Comparison of ENCODE assay signal across 17 mouse cellular contexts in the genomic region with DNA sequence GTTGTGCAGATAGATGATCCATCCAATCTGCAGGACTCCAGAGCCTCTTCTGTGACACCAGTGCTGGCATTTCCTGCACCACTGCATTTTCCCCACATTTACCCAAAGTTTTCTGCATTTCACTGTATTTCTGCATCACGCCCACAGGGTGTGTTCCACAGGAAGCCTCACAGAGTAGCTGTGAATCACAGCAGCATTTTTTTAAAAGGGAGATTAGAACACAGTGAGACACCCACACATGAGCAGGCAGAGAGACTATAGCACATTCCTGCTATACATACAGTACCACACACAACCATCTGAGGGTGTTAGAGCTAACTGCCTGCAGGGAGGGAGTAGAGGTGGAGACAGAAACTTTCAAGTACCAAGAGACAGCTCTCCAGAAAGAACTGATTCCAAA.
A peak's percentile ranks its signal among the peaks of the same experiment; 100 is the strongest.
DNase-seq lines count a peak whose midpoint lies in the region; ATAC-seq and TF ChIP-seq lines count a peak whose summit lies in the region.
"Had no signal": no experiment of that assay in that cellular context is flagged by ENCODE, and none has a peak within 500 bp of the region (broad histone marks: within the 10 kb centered on the region; RNA-seq: fewer than 3 reads in every experiment).

No protein-coding gene starts in this region.

- intact Hi-C loops in left cerebral cortex, postnatal 10 days (cut with DNase I), result no loop called here

- WGBS in stomach, postnatal 0 days, result 74% methylated on average over 1 of the region's 1 CpGs
- 84% methylated on average over 1 of the region's 1 CpGs for WGBS in midbrain, embryonic 13.5 days

- no peak overlapping the region for H3K4me2 ChIP-seq in stomach, postnatal 0 days (replicated peaks; ENCODE audit: low read depth)
- H3K4me2 ChIP-seq in midbrain, embryonic 13.5 days (replicated peaks), result no peak overlapping the region
- H3K4me2 ChIP-seq: hindbrain, embryonic 15.5 days; liver, embryonic 12.5 days; lung, embryonic 15.5 days; midbrain, embryonic 12.5 days had no signal

- DNase-seq in frontal cortex, postnatal 36 days (ENCODE audit: low spot score in 2 of 2), result peak; percentile 35 to 45
- DNase-seq in frontal cortex, postnatal 25 days (ENCODE audit: low spot score in 2 of 2), result no peak
- peak; percentile 21 to 49 for DNase-seq in left cerebral cortex, adult 18-20 months (ENCODE audit: low spot score in 2 of 2)
- no peak for DNase-seq in left cerebral cortex, postnatal 10 days (ENCODE audit: extremely low spot score in 1 of 2, low spot score in 2 of 2)
- DNase-seq in stomach, postnatal 0 days (ENCODE audit: low spot score), result no peak
- DNase-seq: adrenal gland, adult 8-10 months; cerebellum, adult 11-12 months; cerebellum, postnatal 36 days; spleen, adult 18-20 months; thymus, postnatal 14 days had no signal

- H3K36me3 ChIP-seq in stomach, postnatal 0 days (ENCODE audit: control insufficient read depth, insufficient read depth, low read length), result no peaks in the 10 kb centered on the region
- H3K36me3 ChIP-seq in midbrain, embryonic 13.5 days, result no peaks in the 10 kb centered on the region
- H3K36me3 ChIP-seq: hindbrain, embryonic 15.5 days; liver, embryonic 12.5 days; lung, embryonic 15.5 days; midbrain, embryonic 12.5 days had no signal

- no peak overlapping the region for H3K4me3 ChIP-seq in embryonic fibroblast, embryonic 13.5 days (ENCODE audit: insufficient read depth, low read length)
- no peak overlapping the region for H3K4me3 ChIP-seq in stomach, postnatal 0 days (ENCODE audit: low read depth, low read length)
- H3K4me3 ChIP-seq in midbrain, embryonic 13.5 days (replicated peaks), result no peak overlapping the region
- H3K4me3 ChIP-seq: hindbrain, embryonic 15.5 days; liver, embryonic 12.5 days; lung, embryonic 15.5 days; midbrain, embryonic 12.5 days had no signal

- H3K4me1 ChIP-seq in embryonic fibroblast, embryonic 13.5 days (ENCODE audit: control insufficient read depth, insufficient read depth, low read length), result peaks cover 7% of the 10 kb centered on the region; the same call in 1 of the 2 replicates
- H3K4me1 ChIP-seq in stomach, postnatal 0 days (replicated peaks; ENCODE audit: control insufficient read depth, insufficient read depth), result no peaks in the 10 kb centered on the region
- peaks cover 19% of the 10 kb centered on the region for H3K4me1 ChIP-seq in midbrain, embryonic 13.5 days (replicated peaks)
- H3K4me1 ChIP-seq: liver, embryonic 12.5 days had no signal

- H3K27me3 ChIP-seq in stomach, postnatal 0 days (ENCODE audit: control insufficient read depth, insufficient read depth, low read length), result no peaks in the 10 kb centered on the region
- no peaks in the 10 kb centered on the region for H3K27me3 ChIP-seq in midbrain, embryonic 13.5 days
- H3K27me3 ChIP-seq: liver, embryonic 12.5 days; midbrain, embryonic 12.5 days had no signal

- TF ChIP-seq CTCF in embryonic fibroblast, embryonic 13.5 days (IDR thresholded peaks at IDR 0.05; ENCODE audit: borderline replicate concordance, insufficient read depth, low read length), result no peak
- TF ChIP-seq CTCF in stomach, postnatal 0 days (IDR thresholded peaks at IDR 0.05; ENCODE audit: low read depth), result peak; percentile 13; the same call in 1 of the 2 replicates

- TF ChIP-seq EP300 in stomach, postnatal 0 days (optimal IDR thresholded peaks at IDR 0.05), result no peak

- no peaks in the 10 kb centered on the region for H3K9me3 ChIP-seq in stomach, postnatal 0 days (ENCODE audit: control insufficient read depth, low read length)
- no peaks in the 10 kb centered on the region for H3K9me3 ChIP-seq in midbrain, embryonic 13.5 days
- H3K9me3 ChIP-seq: hindbrain, embryonic 15.5 days; liver, embryonic 12.5 days; lung, embryonic 15.5 days; midbrain, embryonic 12.5 days had no signal

- peak; percentile 52; the same call in 1 of the 2 replicates for ATAC-seq in stomach, postnatal 0 days (ENCODE audit: low FRiP score, low TSS enrichment)
- no peak for ATAC-seq in midbrain, embryonic 13.5 days
- ATAC-seq: intestine, postnatal 0 days; liver, embryonic 12.5 days had no signal

- H3K27ac ChIP-seq in embryonic fibroblast, embryonic 13.5 days (ENCODE audit: insufficient read depth, low read length), result peak overlapping the region; percentile 32; the same call in 1 of the 2 replicates
- H3K27ac ChIP-seq in stomach, postnatal 0 days (replicated peaks), result no peak overlapping the region
- H3K27ac ChIP-seq in midbrain, embryonic 13.5 days, result no peak overlapping the region
- H3K27ac ChIP-seq: hindbrain, embryonic 15.5 days; liver, embryonic 12.5 days; lung, embryonic 15.5 days; midbrain, embryonic 12.5 days had no signal

- H3K9ac ChIP-seq in stomach, postnatal 0 days (ENCODE audit: low read length), result no peak overlapping the region
- no peak overlapping the region for H3K9ac ChIP-seq in midbrain, embryonic 13.5 days (replicated peaks)
- H3K9ac ChIP-seq: hindbrain, embryonic 15.5 days; liver, embryonic 12.5 days; lung, embryonic 15.5 days; midbrain, embryonic 12.5 days had no signal

- TF ChIP-seq POLR2A in embryonic fibroblast, embryonic 13.5 days (IDR thresholded peaks at IDR 0.05; ENCODE audit: low read depth, low read length), result no peak

Comparison
In these comparisons a context has a peak if more than half of its experiments do, and no peak if none do; other contexts are left out.
1. DNase-seq: peak in frontal cortex, postnatal 36 days (2 of 2) and left cerebral cortex, adult 18-20 months (2 of 2); none in frontal cortex, postnatal 25 days (0 of 2), left cerebral cortex, postnatal 10 days (0 of 2) and stomach, postnatal 0 days (single experiment).